Mouse (Mus musculus) myocyte (in vitro differentiated cells): Measurements from ENCODE around the gene Tmed10. TPM values are rescaled to one million over a fixed set of nuclear protein-coding genes. Genes with fewer than 3 reads are reported as not detected.

Experiments
- H3K27me3 ChIP-seq: one replicate; pipeline ENCODE4 v1.6.1; 2011; ENCODE audit not compliant: control insufficient read depth, insufficient read depth, insufficient read length
- H3K36me3 ChIP-seq: one replicate; pipeline ENCODE4 v1.6.1; 2011; ENCODE audit not compliant: control insufficient read depth, insufficient read depth
- H3K4me2 ChIP-seq: one replicate; pipeline ENCODE4 v1.6.1; 2011; ENCODE audit warnings: low read depth, control low read depth
- H3K4me3 ChIP-seq: one replicate; pipeline ENCODE4 v1.5.1; 2011; ENCODE audit warnings: mild to moderate bottlenecking, control low read depth, moderate library complexity
- H3K79me2 ChIP-seq: one replicate; pipeline ENCODE4 v1.6.1; 2011; ENCODE audit not compliant: control insufficient read depth, insufficient read depth
- H3ac ChIP-seq: one replicate; pipeline ENCODE4 v1.6.1; 2011; ENCODE audit not compliant: control insufficient read depth, insufficient read length
- CEBPB ChIP-seq: IDR thresholded peaks from 2 replicates; pipeline ENCODE4 v1.6.1; 2011; ENCODE audit warnings: mild to moderate bottlenecking, moderate library complexity; ENCODE audit not compliant: poor library complexity, insufficient read depth, severe bottlenecking
- E2F4 ChIP-seq: IDR thresholded peaks from one replicate; pipeline ENCODE4 v1.6.1; 2011; ENCODE audit warnings: mild to moderate bottlenecking, control low read depth, moderate library complexity; ENCODE audit not compliant: insufficient read depth
- MAX ChIP-seq: IDR thresholded peaks from one replicate; pipeline ENCODE4 v1.6.1; 2011; ENCODE audit warnings: low read depth, mild to moderate bottlenecking, control low read depth
- MYOD1 ChIP-seq, 3 experiments: IDR thresholded peaks; one replicate each; pipeline ENCODE4 v1.6.1; 2011; ENCODE audit warnings: control low read depth in 2 of 3, low read depth in 2 of 3, mild to moderate bottlenecking in 2 of 3, moderate library complexity in 1 of 3; ENCODE audit not compliant: insufficient read length in 2 of 3, control insufficient read depth in 1 of 3
- MYOG ChIP-seq, 3 experiments: IDR thresholded peaks; one replicate each; pipeline ENCODE4 v1.6.1; 2011; ENCODE audit warnings: control low read depth in 2 of 3, low read depth in 2 of 3, mild to moderate bottlenecking in 2 of 3; ENCODE audit not compliant: insufficient read length in 2 of 3, control insufficient read depth in 1 of 3, insufficient read depth in 1 of 3
- POLR2A ChIP-seq: IDR thresholded peaks from one replicate; pipeline ENCODE4 v1.6.1; 2011; ENCODE audit warnings: low read depth, mild to moderate bottlenecking, control low read depth, moderate library complexity; ENCODE audit not compliant: insufficient read length
- POLR2AphosphoS2 ChIP-seq: IDR thresholded peaks from one replicate; pipeline ENCODE4 v1.6.1; 2011; ENCODE audit warnings: low read depth, control low read depth; ENCODE audit not compliant: insufficient read length
- REST ChIP-seq: IDR thresholded peaks from one replicate; pipeline ENCODE4 v1.6.1; 2011; ENCODE audit warnings: mild to moderate bottlenecking, control low read depth, moderate library complexity; ENCODE audit not compliant: insufficient read depth, insufficient read length
- SRF ChIP-seq: IDR thresholded peaks from one replicate; pipeline ENCODE4 v1.6.1; 2011; ENCODE audit warnings: low read depth; ENCODE audit not compliant: control insufficient read depth, insufficient read length
- TCF12 ChIP-seq: IDR thresholded peaks from one replicate; pipeline ENCODE4 v1.6.1; 2011; ENCODE audit warnings: mild to moderate bottlenecking, control low read depth; ENCODE audit not compliant: poor library complexity, insufficient read depth, severe bottlenecking
- TCF3 ChIP-seq: IDR thresholded peaks from one replicate; pipeline ENCODE4 v1.6.1; 2011; ENCODE audit warnings: low read depth, control low read depth; ENCODE audit not compliant: insufficient read length
- USF1 ChIP-seq: IDR thresholded peaks from one replicate; pipeline ENCODE4 v1.6.1; 2011; ENCODE audit warnings: low read depth, mild to moderate bottlenecking, control low read depth, moderate library complexity
- polyA plus RNA-seq: library from polyadenylated mRNA; unstranded; fragments of >200 nt; fragmentation: generic; extraction: Trizol; gene quantifications from one replicate; pipeline ENCODE4 v1.2.1, GENCODE M21; 2012; ENCODE audit warnings: missing spikeins

Tmed10 gene
- polyA plus RNA-seq, 1 experiment: 193 TPM

DNA sequence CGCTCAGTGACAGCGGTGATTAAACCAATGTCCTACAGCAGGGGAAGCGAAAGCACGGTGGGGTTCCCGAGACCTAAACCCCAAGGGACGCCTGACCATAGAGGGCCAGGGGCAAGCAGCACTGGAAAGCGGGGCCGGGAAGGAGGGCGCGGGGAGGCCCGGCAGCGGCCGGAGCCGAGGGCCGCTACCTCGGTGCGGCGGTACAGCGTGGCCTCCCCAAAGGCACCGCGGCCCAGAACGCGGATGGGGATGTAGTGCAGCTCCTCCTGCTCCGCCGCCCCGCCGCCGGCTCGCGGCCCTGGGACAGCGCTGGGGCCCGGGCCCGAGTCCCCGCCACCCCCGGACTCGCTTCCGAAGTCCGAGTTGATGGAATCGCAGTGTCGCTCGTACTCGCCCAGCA is 35.8 kb downstream of the Tmed10 start:
- H3K27me3 ChIP-seq: no peaks in the 10 kb centered on the region

DNA sequence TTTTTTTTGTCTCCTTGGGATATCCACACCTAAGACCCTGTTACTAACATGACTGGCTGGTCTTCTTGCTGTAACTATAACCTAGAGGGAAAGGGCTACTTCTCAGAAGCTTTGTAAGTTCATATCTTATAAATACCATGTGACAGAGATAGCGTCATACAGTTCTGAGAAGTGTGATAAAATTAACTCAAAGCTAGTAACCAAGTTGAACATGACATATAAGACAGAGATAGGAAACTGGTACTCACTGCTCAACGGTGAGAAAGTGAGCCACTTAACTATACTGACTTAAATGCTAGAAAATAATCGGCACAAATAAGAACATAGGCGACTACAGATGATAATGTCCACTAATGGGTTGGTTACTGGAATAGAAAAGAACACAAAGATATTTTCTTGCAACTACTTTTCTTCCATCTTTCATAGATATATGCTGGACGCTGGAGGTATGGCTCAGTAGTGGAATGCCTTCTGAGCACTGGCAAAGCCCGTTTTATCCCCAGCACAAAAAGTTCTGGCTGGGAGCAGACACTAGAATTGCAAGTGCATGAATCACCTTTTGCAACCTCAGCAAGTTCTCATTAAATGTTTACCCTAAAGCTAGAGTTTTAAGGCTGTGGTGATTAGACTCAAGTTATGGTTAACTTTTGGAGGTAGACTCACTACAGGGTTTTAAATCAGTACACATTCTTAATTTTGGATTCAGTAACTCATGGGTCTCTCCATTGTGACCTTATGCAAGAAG is 36.9 kb downstream of the Tmed10 start:
- H3K27me3 ChIP-seq: no peaks in the 10 kb centered on the region
- TF ChIP-seq CEBPB (no peak), POLR2AphosphoS2 (no peak), USF1 (no peak), POLR2A (no peak)
- no peak overlapping the region for H3ac ChIP-seq
- H3K4me3 ChIP-seq: peak overlapping the region; percentile 65
- peak overlapping the region; percentile 95 for H3K4me2 ChIP-seq
- peaks cover 29% of the 10 kb centered on the region for H3K36me3 ChIP-seq
- H3K79me2 ChIP-seq: peaks cover 24% of the 10 kb centered on the region

More for the DNA sequence above, 35.8 kb downstream of the Tmed10 start:
- peaks cover 25% of the 10 kb centered on the region for H3K36me3 ChIP-seq
- peak overlapping the region; percentile 87 for H3ac ChIP-seq
- peaks cover 24% of the 10 kb centered on the region for H3K79me2 ChIP-seq
- H3K4me3 ChIP-seq: peak overlapping the region; percentile 65
- TF ChIP-seq E2F4 (no peak), USF1 (no peak), SRF (no peak), TCF12 (no peak), MYOG (IDR thresholded peaks at IDR 0.05; ENCODE audit: control insufficient read depth in 1 of 3, insufficient read depth in 1 of 3, insufficient read length in 2 of 3, low read depth in 2 of 3) (no peak), CEBPB (no peak), TCF3 (no peak), REST (no peak), POLR2A (no peak), MAX (no peak)
- peak overlapping the region; percentile 95 for H3K4me2 ChIP-seq

DNA sequence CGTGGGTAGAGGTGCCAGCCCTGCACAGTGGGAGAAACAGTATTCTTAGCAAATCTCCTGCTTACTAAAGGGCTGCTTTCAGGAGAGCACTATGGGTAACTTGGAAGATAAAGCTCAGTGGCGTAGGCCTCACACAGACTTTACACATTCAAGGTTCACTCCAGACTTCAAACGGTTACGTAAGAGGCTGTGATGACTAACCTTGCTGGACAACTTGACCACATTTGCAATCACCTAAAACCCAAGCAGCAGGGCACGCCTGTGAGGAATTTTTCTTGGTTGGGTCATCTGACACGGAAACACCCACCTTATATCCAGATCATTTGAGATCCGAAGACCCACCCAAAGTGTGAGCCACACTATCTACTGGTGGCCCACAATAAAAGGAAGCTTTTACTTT is 44.5 kb downstream of the Tmed10 start:
- H3K4me2 ChIP-seq: no peak overlapping the region
- TF ChIP-seq TCF12 (no peak), TCF3 (no peak), CEBPB (0 out of 2 replicates have a peak, but pooled peaks have one; percentile 40), REST (no peak), USF1 (no peak), MAX (no peak)
- H3K36me3 ChIP-seq: peaks cover 62% of the 10 kb centered on the region
- no peak overlapping the region for H3K4me3 ChIP-seq
- no peaks in the 10 kb centered on the region for H3K79me2 ChIP-seq
- no peak overlapping the region for H3ac ChIP-seq
- no peaks in the 10 kb centered on the region for H3K27me3 ChIP-seq

DNA sequence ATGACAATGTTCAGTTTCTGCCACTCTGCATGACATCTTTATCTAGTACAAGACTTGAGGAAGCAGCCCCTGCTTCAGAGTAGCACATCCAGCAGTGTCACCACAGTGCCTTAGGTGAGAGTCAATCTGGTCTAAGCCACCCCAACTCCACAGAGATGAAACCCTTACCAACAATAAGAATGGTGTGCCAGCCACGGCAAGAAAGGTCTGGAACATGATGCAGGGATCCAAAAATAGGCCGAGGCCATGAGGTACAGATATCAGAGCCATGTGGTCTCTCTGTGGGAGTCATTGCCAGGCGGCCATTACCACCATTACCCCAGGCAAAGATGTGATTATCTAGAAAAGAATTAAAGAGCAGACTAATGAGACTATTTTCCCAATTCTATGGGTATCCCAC is 66.0 kb downstream of the Tmed10 start:
- Histone ChIP-seq H3K4me3 (no peak overlapping the region), H3K27me3 (no peaks in the 10 kb centered on the region)
- TF ChIP-seq REST (no peak), E2F4 (no peak), USF1 (no peak), TCF3 (no peak), MAX (no peak), TCF12 (no peak), SRF (no peak), CEBPB (no peak), POLR2AphosphoS2 (no peak), POLR2A (no peak), MYOG (IDR thresholded peaks at IDR 0.05; ENCODE audit: control insufficient read depth in 1 of 3, insufficient read depth in 1 of 3, insufficient read length in 2 of 3, low read depth in 2 of 3) (no peak), MYOD1 (IDR thresholded peaks at IDR 0.05; ENCODE audit: control insufficient read depth in 1 of 3, insufficient read length in 2 of 3, low read depth in 2 of 3) (no peak)

DNA sequence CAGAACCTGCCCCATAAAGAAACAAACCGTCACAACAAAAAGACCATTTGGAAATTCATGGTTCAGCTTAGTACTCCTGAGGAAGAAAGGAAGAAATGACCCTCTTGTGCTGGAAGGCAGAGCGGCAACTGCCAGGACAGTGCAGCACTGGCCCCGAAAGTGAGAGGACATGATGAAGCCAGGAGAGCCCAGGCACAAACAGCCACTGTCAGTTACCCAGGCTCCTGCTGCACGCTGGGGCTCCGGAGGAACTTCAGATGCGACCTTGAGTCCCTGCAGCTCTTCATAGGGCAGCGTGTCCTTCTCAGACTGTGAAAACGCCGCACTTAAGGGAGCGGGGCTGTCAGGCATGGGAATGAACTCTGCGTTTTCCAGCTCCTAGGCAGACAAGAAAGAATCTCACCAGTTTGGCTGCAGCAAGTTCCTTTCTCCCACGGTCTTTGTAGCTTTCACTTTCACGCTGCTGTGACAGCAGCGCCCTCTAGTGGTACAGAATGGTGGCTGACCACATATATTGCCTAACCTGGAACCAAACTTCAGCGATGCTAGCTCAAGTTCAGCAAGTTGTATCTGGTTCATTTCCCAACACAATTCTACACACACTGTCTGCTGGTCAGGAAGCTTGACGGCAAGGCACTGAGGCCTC is 69.3 kb downstream of the Tmed10 start:
- no peak overlapping the region for H3K4me3 ChIP-seq
- peak overlapping the region; percentile 65 for H3K4me2 ChIP-seq

More for the DNA sequence above, 66.0 kb downstream of the Tmed10 start:
- no peak overlapping the region for H3ac ChIP-seq
- H3K36me3 ChIP-seq: peaks cover 65% of the 10 kb centered on the region
- H3K4me2 ChIP-seq: no peak overlapping the region
- no peaks in the 10 kb centered on the region for H3K79me2 ChIP-seq

More for the DNA sequence above, 69.3 kb downstream of the Tmed10 start:
- Histone ChIP-seq H3K79me2 (no peaks in the 10 kb centered on the region), H3K36me3 (peaks cover 57% of the 10 kb centered on the region), H3ac (no peak overlapping the region), H3K27me3 (no peaks in the 10 kb centered on the region)
- peak; percentile 46; the same call in 1 of the 2 replicates for TF ChIP-seq CEBPB
- no peak for TF ChIP-seq TCF12
- TF ChIP-seq POLR2AphosphoS2: peak; percentile 43
